Mouse (Mus musculus): ENCODE measurements around the gene Ppfibp1.

- TF ChIP-seq CTCF (IDR thresholded peaks at IDR 0.05; ENCODE audit: control insufficient read depth, insufficient read depth, low read length), result no peak
- no peak for TF ChIP-seq POLR2A (IDR thresholded peaks at IDR 0.05; ENCODE audit: borderline replicate concordance, control insufficient read depth, low read depth, low read length)
Observed at GRCm38 (mm10) chr6:146949682-146950453, 61.6 kb downstream of the Ppfibp1 start.
